Mouse (Mus musculus): ENCODE measurements around the gene Agfg1. TPM values are rescaled to one million over a fixed set of nuclear protein-coding genes. Genes with fewer than 3 reads are reported as not detected.

Gene Agfg1
- total RNA-seq, 2 experiments from 2014 or later, result 27.3 to 27.5 TPM

- no peak for DNase-seq
These were observed 15.1 kb upstream of the Agfg1 start for GRCm38 (mm10) chr1:82824147-82824546.

- DNase-seq, result no peak
These were observed 14.0 kb upstream of the Agfg1 start for GRCm38 (mm10) chr1:82825256-82825655.

DNA sequence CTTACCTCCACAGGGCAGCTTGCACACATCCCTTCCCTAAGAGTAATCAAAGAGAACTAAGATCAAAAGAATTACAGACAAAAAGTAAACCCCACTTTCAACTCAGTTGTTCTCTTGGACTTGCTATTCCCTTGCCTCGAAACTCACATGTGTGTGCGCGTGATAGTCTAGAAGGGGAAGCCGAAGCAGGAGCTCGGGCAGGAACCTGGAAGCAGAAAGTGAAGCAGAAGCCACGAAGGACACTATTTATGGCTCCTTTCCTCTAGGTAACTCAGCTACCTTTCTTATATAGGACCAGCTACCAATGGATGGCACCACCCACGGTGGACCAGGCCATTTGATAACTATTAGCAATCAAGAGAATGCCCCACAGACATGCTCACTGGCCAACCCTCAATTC lies 13.5 kb upstream of the Agfg1 start:
- no peak for DNase-seq

DNA sequence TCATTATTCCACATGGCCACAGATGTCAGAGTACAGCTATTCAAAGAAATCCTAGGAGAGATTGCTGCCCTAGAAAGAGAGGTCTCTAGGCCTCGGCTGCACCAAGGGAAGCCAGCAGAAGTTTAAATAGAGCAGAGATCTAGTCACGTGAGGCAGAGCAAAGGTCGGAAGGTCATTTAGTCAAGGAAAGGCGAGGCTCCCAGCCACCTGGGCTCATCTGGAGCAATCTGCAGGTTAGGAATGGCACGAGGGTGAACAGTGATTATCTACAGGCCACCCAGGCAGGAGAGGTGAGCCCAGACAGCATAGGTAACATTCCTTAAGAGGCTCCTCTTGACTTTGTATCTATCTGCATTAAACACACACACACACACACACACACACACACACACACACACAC lies 12.4 kb upstream of the Agfg1 start:
- DNase-seq, result no peak

DNA sequence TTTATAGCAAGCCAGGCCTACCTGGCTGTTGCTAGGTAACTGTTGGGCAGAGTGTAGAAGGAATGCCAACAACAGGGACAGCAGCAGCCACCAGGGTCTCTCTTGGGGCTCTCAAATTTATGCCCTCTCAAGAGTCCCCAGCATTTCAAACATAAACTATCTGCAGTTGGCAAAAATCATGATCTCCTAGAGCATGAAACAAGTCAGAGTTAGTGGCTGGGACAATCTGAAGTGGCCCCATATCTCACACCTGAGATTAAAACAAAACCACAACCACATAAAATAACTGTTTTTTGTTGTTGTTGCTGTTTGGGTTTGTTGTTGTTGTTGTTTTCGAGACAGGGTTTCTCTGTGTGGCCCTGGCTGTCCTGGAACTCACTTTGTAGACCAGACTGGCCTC lies 8.5 kb upstream of the Agfg1 start:
- no peak for DNase-seq

DNA sequence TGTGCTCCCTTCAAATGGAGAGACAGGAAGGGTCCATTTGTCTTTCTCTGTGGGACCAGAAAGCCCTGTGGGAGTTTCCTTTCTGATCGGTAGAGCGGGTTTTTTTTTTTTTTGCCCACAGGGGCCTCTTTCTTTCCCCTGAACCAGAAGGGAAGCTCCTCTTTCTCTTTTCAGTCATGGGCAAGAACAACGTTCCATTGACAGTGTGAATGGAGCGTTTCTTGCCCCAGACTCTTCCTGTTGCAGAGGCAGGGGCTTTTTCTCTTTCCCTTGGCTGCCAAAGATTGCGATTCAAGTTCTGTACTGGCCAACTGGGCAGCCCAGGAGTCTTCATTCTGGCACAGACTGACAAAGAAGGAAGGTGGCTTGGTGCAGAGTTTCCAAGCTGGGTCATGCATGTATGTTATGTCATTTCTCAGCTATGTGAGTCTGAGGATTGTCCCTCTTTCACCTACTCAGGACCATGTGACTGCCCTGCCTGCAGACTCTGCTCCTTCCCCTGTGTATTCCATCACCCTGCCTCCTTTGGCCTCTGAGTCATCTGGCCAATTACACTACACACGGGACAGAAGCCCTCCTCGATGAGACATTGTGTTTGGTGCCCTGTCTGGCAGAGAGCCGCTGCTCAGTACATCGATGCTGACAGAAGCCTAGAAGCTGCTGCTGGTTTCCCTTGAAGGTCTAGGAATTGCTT lies 7.6 kb upstream of the Agfg1 start:
- DNase-seq, result peak in 1 of 2 experiments; percentile 30

GRCm38 (mm10) chr1:82832495-82833021 lies 6.7 kb upstream of the Agfg1 start:
- no peak for DNase-seq

- DNase-seq, result no peak
These were observed 5.8 kb upstream of the Agfg1 start for GRCm38 (mm10) chr1:82833501-82833900.

DNA sequence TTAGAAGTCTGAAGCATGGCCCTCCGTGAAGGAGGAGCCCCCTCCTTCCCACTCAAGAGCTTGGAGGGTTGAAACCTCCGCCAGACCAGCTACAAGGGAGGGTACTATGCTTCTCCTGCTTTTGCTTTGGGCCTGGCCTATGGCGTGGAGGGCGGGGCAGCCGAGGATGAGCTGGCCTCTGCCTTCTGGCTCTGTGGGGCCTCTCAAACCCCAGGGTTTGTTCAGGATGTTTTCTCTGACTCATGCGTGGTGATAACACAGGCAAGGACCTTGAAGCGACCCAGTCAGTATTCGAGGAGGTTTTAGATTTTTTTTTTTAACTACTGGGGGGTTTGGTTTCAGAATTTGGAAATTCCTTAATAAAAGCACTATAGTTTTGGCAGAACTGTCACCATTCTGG lies 4.7 kb upstream of the Agfg1 start:
- DNase-seq, result peak in 1 of 2 experiments; percentile 29

GRCm38 (mm10) chr1:82836342-82837217 lies 2.7 kb upstream of the Agfg1 start:
- DNase-seq, result no peak

GRCm38 (mm10) chr1:82837579-82837978 lies 1.7 kb upstream of the Agfg1 start:
- DNase-seq, result no peak

DNA sequence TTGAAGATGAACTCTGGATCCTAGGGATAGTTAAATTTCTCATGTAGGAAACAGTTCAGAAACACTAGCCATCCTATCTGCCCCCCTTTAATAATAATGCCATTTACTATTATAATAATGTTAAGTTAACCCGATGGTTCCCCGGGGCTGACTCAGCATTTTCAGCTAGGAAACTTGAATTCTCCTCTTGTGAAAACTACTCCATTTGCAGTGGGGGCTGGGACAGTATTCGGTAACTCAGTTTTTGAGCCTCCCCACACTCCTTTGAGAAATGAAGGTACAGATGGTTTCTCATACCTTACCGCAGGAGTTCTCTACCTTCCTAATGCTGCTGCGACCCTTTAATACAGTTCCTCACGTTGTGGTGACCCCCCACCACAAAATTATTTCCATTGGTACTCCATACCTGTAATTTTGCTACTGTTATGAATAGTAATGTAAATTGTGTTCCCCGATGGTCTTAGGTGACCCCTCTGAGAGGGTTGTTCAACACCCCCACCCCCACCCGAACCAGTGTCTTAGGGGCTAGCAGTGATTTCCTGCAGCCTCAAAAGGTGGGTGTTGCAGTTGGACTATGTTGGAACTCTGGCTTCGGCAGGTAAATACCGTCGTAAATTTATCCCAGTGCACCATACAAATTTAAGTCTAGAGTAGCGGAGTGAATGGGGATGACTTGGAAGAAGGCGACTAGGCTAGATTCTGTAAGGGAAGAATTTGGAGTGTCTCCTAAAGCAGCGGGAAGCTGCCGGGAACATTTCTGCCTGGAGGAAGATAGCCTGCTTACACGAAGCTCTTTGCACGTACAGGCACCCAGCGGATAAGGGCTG lies 601 bp upstream of the Agfg1 start:
- DNase-seq, result no peak

GRCm38 (mm10) chr1:82839614-82840421 lies 535 bp downstream of the Agfg1 start:
- DNase-seq, result no peak

DNA sequence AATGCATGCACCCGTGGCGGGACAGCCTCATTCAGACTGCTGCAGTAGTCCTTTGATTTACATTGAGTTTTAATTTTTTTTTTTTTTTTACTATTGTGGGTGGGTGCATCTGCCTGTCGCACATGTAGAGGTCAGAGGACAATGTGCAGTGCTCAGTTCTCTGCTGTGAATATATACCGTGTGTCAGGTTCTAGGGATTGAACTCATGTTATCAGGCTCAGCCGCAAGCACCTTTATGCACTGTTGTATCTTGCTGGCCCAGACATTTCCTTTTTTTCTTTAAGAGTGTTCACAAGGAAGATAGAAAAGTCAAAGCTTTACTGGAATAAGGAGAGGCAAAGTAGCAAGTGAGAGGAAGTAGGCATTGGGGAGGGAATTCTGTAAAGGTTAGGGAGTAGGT lies 16.4 kb downstream of the Agfg1 start:
- no peak for DNase-seq

- DNase-seq, result no peak
These were observed 19.0 kb downstream of the Agfg1 start for GRCm38 (mm10) chr1:82858236-82858635.

- DNase-seq, result no peak
These were observed 21.1 kb downstream of the Agfg1 start for GRCm38 (mm10) chr1:82860391-82860790.

DNA sequence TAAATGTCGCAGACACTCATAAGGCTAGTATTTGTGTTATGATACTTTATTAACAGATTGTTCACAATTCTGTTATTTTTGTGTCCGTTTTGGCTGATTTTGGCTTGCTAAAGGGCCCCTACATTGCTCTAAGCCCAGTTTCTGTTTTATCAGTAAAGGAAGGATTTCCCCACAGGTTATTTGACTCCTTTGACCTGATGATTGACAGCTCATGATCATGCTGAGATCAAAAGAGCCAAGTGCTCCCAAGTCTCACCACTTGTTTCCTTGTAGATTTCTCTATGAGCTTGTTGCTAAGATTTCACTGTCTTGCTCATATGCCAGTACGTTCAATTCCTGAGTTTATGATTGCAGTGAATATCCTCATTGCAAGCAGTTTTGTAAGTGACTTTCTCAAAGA lies 30.9 kb downstream of the Agfg1 start:
- DNase-seq, result no peak

- no peak for DNase-seq
These were observed 39.9 kb downstream of the Agfg1 start for GRCm38 (mm10) chr1:82879172-82879571.

- no peak for DNase-seq
These were observed 40.9 kb downstream of the Agfg1 start for GRCm38 (mm10) chr1:82880196-82880595.

DNA sequence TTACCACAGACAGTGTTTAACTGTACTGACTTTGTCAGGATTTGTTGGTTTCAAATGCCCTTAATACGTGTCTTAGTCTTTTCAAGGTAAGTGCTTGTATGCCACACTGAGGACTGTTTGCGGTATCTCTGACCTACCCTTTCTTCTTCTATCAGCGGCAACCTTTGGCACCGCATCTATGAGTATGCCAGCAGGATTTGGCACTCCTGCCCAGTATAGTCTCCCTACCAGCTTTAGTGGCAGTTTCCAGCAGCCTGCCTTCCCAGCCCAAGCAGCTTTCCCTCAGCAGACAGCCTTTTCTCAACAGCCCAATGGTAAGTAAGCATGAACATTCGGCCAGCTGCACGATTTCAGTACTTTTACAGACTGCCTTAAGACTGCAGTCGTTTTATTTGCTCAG lies 54.0 kb downstream of the Agfg1 start:
- DNase-seq, result no peak

DNA sequence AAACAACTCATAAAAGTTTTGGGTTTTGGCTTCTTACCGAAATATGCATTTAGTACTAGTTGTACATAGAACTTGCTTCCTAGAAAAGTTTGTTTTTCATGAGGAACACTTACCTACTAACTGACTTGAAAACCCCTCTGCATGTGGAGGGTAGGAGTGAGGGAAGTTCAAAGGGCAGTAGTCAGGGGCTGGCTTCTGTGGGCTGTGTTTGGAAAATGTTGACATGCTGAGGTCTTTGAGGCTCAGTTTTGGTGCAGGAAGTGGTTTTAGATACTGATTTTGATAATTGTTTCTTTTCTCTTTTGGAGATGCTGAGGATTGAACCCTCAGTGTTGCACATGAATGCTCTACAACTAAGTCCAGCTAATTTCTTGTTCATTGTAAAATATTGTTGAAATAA lies 61.3 kb downstream of the Agfg1 start:
- no peak for DNase-seq

- DNase-seq, result no peak
These were observed 61.9 kb downstream of the Agfg1 start for GRCm38 (mm10) chr1:82901201-82901600.

All from heart, adult 18-20 months (tissue).